Mouse (Mus musculus) lung, postnatal 0 days (tissue): ENCODE data around the gene Zfp947. TPM values are rescaled to one million over a fixed set of nuclear protein-coding genes. Genes with fewer than 3 reads are reported as not detected.
"Not testable (repeated sequence)": the region's sequence is repeated elsewhere in the genome, so short reads cannot be mapped to it uniquely, and the experiment has no call there.

Experiments used
- ATAC-seq: fragments of 200-750 bp; cut with Nextera tagmentation; 2 replicates; pipeline ENCODE4 v1.8.0; 2017; ENCODE audit warnings: moderate library complexity
- DNase-seq: peaks from one replicate; pipeline ENCODE4 v3.0.0-alpha.2; 2016; ENCODE audit warnings: low spot score
- H3K27ac ChIP-seq: fragments of 300-500 bp; sonication (generic); 2 replicates; pipeline ENCODE4 v1.5.1; 2014; ENCODE audit warnings: antibody characterized with exemption, mild to moderate bottlenecking, low read length, mixed read lengths
- H3K27me3 ChIP-seq: fragments of 300-500 bp; sonication (generic); replicated peaks from 2 replicates; pipeline ENCODE4 v1.6.1; 2014; ENCODE audit warnings: low read length, mixed read lengths; ENCODE audit not compliant: insufficient read depth
- H3K36me3 ChIP-seq: fragments of 300-500 bp; sonication (generic); 2 replicates; pipeline ENCODE4 v1.6.1; 2014; ENCODE audit warnings: low read length, mixed read lengths; ENCODE audit not compliant: insufficient read depth
- H3K4me1 ChIP-seq: fragments of 300-500 bp; sonication (generic); 2 replicates; pipeline ENCODE4 v1.6.1; 2014; ENCODE audit warnings: antibody characterized with exemption, low read depth, low read length, mixed read lengths; ENCODE audit not compliant: insufficient read depth
- H3K4me2 ChIP-seq: fragments of 300-500 bp; sonication (generic); replicated peaks from 2 replicates; pipeline ENCODE4 v1.6.1; 2014; ENCODE audit warnings: low read depth, mild to moderate bottlenecking, low read length, moderate library complexity, mixed read lengths
- H3K4me3 ChIP-seq: fragments of 300-500 bp; sonication (generic); 2 replicates; pipeline ENCODE4 v1.5.1; 2014; ENCODE audit warnings: low read depth, low read length
- H3K9ac ChIP-seq: fragments of 300-500 bp; sonication (generic); replicated peaks from 2 replicates; pipeline ENCODE4 v1.6.1; 2014; ENCODE audit warnings: low read depth, mild to moderate bottlenecking
- H3K9me3 ChIP-seq: fragments of 300-500 bp; sonication (generic); 2 replicates; pipeline ENCODE4 v1.6.1; 2016; ENCODE audit warnings: low read length, mixed read lengths
- CTCF ChIP-seq: IDR thresholded peaks from 2 replicates; pipeline ENCODE4 v1.5.1; 2016; ENCODE audit warnings: antibody characterized with exemption, mild to moderate bottlenecking
- WGBS: fragments of 180-500 bp; shearing (Covaris S2); extraction: QIAGEN DNeasy Blood & Tissue Kit; methylation state at CpG from one replicate; pipeline ENCODE4 v1.1.7; 2014; 5-methylcytosine and 5-hydroxymethylcytosine counted together
- polyA plus RNA-seq: library from polyadenylated mRNA; unstranded; fragments of >200 nt; fragmentation: Nextera tagmentation; extraction: Ambion mirVana; gene quantifications from 2 replicates; pipeline ENCODE4 v1.2.1, GENCODE M21; 2015

Gene Zfp947
- 1.6 and 1.9 TPM in 2 replicates for polyA plus RNA-seq

DNA sequence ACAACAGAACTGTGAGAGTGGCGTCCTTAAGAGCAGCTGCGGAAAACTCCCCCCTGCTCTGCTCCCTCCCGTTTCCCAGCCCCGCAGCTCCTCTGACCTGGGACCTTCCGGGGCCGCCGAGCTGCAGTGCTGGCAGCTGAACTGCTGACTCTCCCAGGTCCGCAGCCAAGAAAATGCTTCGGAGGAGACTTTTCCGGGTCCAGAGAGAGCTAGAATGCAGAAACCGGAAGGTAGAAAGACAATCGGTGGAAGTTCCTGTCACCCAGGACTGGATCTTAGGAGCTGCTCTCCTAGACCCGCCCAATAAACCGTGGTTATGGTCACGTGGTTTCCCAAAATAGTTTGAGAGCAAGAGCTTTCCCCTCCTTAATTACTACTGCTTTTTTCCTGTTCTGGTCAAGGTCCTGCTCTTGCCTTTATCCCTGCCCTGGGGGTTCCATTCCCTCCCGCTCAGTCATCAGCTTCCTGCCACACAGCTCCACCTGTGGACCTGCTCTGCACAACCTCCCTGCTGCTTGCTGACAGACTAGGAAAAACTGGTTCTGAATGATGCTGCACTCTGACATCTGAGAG lies at the start of gene Zfp947:
Zfp947 (minus strand) TSS at position 469 of the 573 bp plus-strand sequence.
- peak within 1 kb of the TSS; percentile 53 for H3K4me2 ChIP-seq
- H3K9me3 ChIP-seq, H3K4me1 ChIP-seq, H3K36me3 ChIP-seq, H3K27ac ChIP-seq, H3K27me3 ChIP-seq: not testable (repeated sequence)
- TF ChIP-seq CTCF, result peak; percentile 26
- under 1% methylated on average over 16 of the region's 16 CpGs for WGBS
- H3K9ac ChIP-seq, result peak within 1 kb of the TSS; percentile 58
- peak within 1 kb of the TSS; percentile 47 for H3K4me3 ChIP-seq
- ATAC-seq, result peak; percentile 85
- DNase-seq, result peak; percentile 47

DNA sequence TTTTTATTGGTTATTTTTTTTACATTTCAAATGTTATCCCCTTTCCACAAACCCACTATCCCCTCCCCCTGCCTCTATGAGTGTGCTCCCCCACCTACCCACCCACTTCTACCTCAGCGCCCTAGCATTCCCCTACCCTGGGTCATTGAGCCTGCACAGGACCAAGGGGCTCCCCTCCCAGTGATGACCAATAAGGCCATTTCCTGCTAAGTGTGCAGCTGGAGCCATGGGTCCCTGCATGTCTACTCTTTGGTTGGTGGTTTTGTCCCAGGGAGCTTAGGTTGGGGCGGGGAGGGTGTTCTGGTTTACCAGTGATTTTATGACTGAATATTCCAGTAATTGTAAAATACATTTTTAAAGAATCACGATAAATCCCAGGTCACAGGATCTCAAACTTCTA lies 686 bp downstream of the Zfp947 start:
- Histone ChIP-seq H3K4me3 (peak overlapping the region; percentile 47), H3K9ac (peak overlapping the region; percentile 58), H3K4me2 (peak overlapping the region; percentile 53)
- not testable (repeated sequence) for H3K36me3 ChIP-seq, H3K27me3 ChIP-seq, H3K9me3 ChIP-seq, DNase-seq, H3K4me1 ChIP-seq, H3K27ac ChIP-seq
- WGBS, result 6% methylated on average over 3 of the region's 3 CpGs
- ATAC-seq, result peak; percentile 63

DNA sequence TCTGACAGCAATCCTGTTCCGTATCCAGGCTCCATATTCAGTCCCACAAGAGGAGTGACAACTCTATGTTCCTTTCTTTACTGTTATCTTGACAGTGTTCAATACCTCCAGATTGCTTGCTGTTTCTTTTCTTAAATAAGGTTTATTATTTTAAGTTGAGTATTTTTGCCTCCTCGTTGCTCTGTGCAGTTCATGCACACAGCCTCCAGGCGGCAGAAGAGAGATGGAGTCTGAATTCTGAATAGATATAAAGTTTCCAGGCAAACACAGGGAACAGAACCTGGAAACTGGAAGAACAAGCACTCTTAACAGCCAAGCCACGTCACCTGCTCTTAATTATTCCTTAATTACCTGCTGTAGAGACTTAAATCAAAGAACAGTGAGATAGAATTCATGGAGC lies 12.0 kb downstream of the Zfp947 start:
- not testable (repeated sequence) for H3K4me3 ChIP-seq, H3K9ac ChIP-seq, H3K27ac ChIP-seq, H3K36me3 ChIP-seq, H3K9me3 ChIP-seq, H3K27me3 ChIP-seq, DNase-seq, H3K4me2 ChIP-seq, ATAC-seq, H3K4me1 ChIP-seq
- 63% methylated on average over 2 of the region's 4 CpGs for WGBS

DNA sequence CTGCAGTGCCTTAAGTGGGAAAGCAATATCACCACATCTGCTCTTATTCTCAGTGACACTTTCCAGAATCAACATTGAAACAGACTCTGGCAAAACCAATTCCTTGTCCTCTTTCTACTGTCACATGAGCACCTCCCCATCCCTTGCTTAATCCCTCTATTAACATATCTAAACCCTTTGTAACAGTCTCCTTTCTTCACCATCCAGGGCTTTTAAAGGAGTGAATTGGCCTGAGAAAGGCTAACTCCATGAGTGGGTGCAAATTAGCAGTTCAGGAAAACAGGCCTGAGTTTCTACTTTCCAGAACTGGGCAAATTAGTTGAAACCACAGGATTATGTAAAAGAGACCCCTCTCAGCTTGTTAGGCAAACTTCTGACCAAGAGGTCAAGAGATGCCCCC lies 47.2 kb downstream of the Zfp947 start:
- Histone ChIP-seq H3K9ac (no peak overlapping the region), H3K9me3 (no peaks in the 10 kb centered on the region), H3K27me3 (no peaks in the 10 kb centered on the region), H3K36me3 (no peaks in the 10 kb centered on the region), H3K27ac (no peak overlapping the region), H3K4me3 (no peak overlapping the region), H3K4me2 (no peak overlapping the region), H3K4me1 (no peaks in the 10 kb centered on the region)
- ATAC-seq (no peak), DNase-seq (no peak)
- no peak for TF ChIP-seq CTCF

Other genes starting within 250 kb of the Zfp947 start
- 9.5 and 10.5 TPM in 2 replicates for gene Zfp942, start 203.7 kb downstream of the Zfp947 start, polyA plus RNA-seq
- 12.0 and 12.6 TPM in 2 replicates for gene Zfp943, start 203.6 kb downstream of the Zfp947 start, polyA plus RNA-seq
- gene Zfp994, start 59.4 kb upstream of the Zfp947 start, polyA plus RNA-seq, result 2.8 and 3.0 TPM in 2 replicates
- 9.5 and 10.5 TPM in 2 replicates for gene CT030661.1, start 148.6 kb upstream of the Zfp947 start, polyA plus RNA-seq
- 8.5 and 9.1 TPM in 2 replicates for gene Zfp944, start 195.2 kb upstream of the Zfp947 start, polyA plus RNA-seq
- gene Zfp758, start 195.3 kb upstream of the Zfp947 start, polyA plus RNA-seq, result 7.4 and 8.5 TPM in 2 replicates